Mouse (Mus musculus): ENCODE data around the gene Pdcd4.

The Pdcd4 gene

DNA sequence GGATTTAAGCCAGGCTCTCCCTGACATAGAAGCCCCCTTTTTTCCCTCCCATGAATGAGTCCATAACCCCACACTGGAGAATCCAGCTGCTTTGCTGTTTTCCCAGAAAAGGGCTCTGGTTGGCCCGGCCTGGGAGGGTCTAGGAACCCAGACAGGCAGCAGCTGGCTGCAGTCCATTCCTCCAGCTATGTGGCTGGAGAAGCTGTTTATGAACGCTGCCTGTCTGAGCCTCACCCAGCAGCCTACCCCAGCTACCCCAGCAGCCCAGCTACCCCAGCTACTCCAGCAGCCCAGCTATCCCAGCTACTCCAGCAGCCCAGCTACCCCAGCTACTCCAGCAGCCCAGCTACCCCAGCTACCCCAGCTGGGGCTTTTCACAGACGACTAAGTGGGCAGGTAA, at the start of gene Pdcd4:
Gene Pdcd4, plus strand, starts transcription at position 171 of the 400 bp plus-strand sequence.
- no peak for DNase-seq (ENCODE audit: low read depth, low spot score)

DNA sequence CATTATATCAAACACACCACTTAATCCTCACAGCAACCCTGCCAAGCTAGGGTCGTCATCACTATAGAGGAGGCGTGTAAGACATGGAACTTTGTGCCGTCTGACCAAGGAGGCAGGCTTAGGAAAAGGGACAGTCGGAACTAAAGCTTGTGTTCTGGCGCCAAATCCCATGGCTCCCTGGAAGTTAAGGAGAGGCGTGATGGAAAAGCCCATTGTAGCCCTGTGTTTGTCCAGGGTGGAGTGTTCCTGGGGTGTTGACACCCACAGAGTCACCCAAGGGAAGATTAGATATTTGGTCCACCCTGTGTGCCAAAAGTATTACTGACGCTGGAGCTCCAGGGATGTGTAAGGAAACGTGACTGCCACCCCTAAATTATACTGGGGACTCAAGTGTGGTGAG, 48.1 kb upstream of the Pdcd4 start:
- DNase-seq (ENCODE audit: low read depth, low spot score): no peak

DNA sequence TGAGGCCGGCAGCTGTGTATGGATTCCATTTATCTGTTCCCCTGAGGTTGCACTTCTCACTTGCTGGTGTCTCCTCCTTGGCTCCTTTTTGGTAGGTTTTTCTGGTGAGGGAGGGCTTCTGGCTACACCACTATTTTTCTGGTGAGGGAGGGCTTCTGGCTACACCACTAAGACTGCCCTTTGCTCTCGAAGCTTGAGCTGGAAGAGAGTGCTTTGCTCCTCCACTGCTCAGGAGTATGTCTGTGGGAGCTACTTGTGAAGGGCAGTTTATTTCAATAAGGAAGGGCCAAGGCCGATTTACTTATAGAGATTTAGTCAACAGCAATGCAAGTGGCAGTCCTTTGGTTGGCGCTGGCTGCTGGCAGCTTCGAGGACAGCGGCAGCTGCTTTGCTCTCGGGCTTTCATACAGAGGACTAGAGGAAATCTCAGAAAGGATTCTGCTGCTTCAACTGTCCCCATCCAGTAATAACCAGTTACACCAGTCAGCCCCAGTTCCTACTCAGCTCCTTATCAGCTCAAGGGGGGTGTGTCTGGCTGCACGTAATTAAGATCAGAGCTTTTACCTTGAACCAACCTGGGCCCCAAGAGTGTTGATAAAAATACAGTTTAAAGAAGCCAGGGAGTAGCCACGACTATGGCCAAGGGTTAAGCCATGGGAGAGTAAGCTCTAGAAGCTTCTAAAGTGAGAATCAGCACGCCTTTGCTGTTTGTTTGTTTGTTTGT, 43.6 kb upstream of the Pdcd4 start:
- DNase-seq (ENCODE audit: low read depth, low spot score): no peak

DNA sequence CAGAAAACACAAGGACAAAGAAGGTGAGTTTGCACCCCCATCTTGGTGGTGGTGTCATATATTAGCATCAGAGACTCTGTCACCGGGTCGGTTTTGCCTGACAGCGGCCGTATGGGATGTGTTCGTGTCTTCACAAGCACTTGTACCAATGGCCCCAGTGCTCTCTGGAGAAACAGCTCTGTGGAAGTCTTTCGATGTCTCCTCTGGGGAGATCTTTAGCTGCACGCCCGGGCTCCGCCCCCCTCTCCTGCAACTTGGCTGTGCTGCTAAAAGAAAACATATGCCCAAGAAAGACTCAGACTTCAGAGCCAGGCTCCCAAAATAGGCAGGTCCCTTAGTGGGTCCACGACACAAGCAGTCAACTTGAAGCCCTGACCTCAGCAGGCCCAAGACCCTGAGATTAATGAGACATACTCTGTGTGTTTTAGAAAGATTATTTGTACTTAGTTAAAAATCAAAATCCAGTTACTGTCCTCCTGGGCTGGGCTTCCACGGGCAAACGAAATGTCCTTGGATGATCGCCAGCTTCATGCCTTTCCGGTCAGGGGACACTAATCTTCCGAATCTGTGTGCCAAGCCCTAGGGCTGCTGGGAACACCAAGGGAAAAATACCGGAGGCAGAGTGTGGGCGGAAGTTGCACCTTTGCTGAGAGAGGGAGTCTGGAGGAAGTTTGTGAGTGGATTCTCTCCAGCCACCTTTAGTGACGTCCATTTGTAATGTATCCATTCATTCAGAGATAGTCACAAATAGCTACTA, 41.7 kb upstream of the Pdcd4 start:
- DNase-seq (ENCODE audit: low read depth, low spot score): no peak

DNA sequence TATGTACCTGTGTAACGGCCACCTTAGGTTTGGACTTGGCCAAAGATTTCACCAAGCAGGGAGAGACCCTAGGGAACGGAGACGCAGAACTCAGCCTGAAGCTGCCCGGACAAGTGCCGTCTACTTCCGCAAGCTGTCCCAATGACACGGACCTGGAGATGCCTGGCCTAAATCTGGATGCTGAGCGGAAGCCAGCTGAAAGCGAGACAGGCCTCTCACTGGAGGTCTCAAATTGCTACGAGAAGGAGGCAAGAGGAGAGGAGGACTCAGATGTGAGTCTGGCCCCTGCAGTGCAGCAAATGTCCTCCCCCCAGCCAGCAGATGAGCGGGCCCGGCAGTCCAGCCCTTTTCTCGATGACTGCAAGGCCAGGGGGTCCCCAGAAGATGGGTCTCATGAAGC, 40.7 kb upstream of the Pdcd4 start:
- no peak for DNase-seq (ENCODE audit: low read depth, low spot score)

DNA sequence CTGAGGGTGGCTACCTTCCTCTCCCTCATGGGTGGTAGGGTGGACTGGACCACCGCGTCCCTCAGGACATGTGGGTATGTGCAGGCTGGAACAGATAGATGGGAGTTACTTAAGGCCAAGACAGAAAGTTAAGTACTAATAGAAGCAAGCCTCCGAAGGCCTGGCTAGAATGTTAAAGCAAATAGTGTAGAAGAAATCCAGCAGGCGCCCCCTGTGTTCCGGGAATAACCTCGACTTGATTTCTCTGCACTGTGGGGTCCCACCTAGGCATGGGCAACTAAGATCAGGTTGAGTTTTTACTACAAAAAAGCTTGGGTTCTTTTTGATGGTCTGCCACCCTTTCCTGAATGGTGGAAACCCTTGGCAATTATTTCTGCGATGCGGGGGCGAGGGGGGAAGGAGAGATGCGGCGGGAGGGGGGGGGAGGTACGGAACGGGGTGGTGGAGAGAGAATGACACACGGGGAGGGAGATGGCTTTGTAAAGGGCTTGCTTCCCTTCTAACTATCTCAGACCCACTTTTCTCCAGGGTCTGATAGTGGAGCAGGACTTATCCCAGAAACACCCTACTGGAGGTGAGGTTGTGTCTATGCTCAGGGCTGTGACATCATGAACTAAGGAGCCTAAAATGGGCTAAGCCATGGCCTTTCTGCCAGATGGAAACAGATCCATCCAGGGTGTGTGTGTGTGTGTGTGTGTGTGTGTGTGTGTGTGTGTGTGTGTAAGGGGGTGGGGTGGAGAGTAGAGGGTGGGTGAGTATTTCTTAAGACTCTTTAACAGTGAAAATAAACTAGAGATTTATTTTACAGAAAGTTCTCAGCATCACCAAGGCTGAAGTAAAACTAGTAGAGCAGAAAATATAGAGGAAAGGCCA, 40.0 kb upstream of the Pdcd4 start:
- no peak for DNase-seq (ENCODE audit: low read depth, low spot score)

DNA sequence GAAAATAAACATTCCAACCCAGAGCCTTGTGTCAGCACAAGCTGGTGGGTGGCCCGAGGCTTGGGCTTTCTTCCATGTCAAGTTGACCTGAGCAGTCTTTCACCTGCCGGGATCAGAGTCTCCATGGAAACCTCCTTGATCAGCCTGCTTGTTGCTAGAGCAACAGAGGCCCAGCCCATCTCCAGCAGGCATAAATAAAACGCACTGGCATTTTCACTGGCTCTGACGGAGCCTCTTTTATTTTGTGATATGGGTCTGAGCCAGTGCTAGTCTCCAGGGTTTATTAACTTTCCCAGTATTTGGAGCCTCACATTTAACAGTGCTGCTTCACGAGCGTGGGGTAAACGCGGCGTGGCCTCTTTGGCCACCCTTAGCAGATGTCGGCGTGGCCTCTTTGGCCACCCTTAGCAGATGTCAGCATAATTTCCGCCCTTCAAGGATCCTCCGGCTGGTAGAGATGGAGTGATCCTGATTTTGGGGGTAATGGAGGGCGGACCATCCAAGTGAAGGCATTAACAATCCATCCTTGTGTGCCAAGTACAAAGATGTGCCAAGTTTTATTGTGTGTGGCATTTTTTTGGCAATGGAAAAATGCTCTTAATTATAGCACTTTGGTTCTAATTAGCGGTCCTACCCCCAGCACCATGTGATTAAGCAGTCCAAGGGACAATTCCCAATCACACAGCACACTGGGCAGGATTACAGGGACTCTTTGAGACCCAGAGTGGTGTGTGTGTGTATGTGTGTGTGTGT, 39.2 kb upstream of the Pdcd4 start:
- DNase-seq (ENCODE audit: low read depth, low spot score): peak; percentile 19

DNA sequence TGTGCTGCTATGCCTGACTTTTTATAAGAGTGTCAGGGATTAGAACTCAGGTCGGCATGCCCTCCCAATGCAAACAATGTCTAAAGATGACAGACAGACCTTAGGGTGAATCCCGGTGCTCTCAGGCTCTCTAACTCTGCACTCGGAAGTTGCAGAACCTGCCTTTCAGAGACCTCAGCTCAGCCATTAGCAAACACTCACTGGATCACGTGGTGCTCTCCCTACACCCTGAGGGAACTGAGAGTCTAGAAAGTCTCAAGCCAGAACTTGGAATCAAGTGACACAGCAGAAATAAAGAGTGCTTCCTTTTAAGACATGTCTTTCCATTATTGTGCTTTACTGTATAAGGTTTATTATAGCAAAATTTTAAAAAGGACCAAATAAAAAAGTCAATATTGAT, 37.1 kb upstream of the Pdcd4 start:
- DNase-seq (ENCODE audit: low read depth, low spot score): no peak

DNA sequence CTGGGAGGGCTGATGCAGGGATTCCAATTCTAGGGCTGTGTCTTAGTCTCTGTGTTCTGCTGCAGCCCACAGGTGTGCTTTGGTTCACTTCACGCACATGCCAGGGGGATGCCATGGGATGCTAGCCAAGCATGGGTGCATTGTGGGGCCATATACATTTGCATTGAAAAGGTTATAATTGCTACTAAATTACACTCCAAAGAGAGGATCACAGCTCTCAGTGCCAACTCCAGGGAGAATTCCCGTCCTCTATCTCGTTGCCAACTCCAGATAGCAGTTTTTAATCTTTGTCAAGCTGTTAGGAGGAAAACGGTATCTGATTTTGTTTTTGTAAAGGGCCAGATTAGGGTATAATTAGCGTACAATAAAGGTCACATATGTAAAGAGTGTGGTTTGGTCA, 36.2 kb upstream of the Pdcd4 start:
- no peak for DNase-seq (ENCODE audit: low read depth, low spot score)

DNA sequence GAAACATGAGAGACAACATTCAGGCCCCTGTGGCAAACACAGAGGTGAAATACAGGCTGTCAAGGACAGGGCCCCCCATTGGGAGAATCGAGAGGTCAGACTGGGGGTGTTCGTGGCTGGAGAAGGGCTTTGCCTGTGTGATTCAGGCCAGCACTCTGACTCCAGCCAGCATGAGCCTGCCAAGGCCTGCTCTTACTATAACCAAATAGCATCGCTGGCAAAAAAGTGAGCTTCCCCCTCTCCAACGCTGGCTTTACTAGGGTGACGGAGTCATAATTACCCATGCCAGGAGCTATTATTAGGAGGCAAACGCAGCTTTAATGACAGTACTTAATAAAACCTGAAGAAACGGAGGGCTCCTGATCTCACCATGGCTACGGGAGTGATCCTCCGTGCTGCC, 35.2 kb upstream of the Pdcd4 start:
- DNase-seq (ENCODE audit: low read depth, low spot score): no peak

DNA sequence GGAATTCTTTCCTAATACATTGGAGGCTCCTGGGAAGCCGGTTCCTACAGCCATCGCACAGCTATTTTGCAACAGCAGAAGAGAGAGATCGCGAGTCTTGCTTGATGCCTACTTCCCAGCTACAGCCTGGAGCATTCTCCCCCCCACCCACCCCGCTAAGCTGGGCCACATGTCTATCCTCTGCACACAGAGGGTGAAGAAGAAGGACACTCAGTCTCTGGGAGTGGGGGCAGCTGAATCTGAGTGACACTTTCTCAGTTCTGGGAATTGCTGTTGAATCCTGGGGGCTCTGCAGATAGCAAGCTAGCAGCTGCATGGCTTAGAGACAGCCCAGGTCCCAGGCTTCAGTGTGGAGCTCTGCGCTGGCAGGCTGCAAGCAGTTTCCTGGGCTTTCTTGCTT, 34.1 kb upstream of the Pdcd4 start:
- no peak for DNase-seq (ENCODE audit: low read depth, low spot score)

DNA sequence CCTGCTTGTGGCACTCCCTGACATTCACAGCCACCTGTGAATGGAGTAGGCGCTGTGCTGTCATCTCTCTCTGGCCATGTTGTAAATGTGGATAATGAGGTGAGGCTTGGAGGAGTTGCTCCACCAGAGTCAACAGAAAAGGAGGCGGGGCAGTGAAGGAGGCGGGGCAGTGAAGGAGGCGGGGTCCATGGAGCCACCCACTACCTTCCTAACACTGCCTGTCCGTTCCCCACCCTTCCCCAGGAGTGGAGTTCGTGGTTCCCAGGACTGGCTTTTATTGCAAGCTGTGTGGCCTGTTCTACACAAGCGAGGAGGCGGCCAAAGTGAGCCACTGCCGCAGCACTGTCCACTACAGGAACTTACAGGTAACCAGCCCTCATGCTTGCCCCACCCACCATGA, 32.9 kb upstream of the Pdcd4 start:
- DNase-seq (ENCODE audit: low read depth, low spot score): peak; percentile 24

DNA sequence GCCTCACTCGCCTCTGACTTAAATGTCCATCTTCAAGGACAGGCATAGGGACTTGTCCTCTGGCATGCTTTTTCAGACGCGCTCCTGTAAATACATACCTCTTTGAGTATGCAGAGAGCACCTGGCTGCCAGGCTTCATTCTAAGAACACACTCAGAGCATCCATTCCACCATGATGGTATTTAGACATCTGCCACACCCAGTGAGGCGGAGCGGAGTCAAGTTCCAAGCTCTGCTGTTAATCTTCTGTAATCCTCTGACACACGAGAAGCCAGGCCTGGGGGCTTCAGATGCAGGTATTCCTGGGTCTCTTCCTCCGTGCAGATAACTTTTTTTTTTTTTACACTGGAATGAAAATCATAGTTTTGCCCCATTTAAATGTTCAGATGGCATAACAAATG, 32.4 kb upstream of the Pdcd4 start:
- no peak for DNase-seq (ENCODE audit: low read depth, low spot score)

DNA sequence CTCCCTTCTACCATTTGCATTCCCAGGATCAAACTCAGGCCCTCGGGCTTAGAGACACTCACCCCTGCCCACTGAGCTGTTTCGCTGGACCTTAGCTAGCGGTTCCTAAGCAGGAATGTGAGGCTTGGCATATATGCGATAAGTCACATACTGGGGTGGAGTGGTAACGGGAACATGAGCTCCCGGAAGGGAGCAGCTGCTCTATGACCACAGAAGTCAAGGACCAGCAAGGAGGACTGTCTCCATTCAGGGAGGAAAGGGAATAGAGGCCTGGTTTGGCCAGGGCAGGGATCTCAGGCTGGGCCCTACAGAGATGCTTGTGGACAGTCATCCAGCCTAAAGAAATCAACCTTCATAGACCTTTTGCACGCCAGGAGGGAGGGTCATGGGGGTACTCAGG, 30.7 kb upstream of the Pdcd4 start:
- no peak for DNase-seq (ENCODE audit: low read depth, low spot score)

DNA sequence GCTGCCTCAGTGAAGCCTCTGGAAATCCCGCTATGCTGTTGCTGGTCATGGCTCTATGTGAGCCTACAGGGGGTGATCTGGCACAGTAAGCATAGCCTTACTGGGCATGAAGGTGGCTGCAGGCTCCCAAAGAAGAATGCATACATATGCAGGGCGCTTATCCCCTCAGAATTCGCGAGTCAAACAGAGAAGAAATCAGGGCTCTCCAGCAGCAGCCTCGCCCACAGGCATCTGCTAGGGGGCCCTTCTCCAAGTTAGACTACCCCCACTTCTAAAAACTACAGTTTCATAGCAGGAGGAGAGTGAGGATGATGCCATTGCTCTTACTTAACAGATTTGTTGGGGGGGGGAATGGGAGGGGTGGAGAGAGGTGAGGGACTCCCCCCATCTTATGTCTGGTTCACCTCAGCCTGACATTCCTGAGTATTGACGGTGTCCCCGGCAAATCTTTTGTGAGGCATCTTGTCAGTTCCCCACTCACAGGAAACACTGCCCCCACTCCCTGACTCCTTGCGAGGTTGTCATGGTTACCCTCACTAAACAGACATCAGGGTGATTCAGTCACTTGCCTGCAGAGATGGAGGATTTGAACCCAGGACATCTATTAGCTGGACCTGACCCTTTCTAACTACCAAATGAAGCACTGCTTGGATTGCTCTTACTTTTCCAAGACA, 29.3 kb upstream of the Pdcd4 start:
- no peak for DNase-seq (ENCODE audit: low read depth, low spot score)

DNA sequence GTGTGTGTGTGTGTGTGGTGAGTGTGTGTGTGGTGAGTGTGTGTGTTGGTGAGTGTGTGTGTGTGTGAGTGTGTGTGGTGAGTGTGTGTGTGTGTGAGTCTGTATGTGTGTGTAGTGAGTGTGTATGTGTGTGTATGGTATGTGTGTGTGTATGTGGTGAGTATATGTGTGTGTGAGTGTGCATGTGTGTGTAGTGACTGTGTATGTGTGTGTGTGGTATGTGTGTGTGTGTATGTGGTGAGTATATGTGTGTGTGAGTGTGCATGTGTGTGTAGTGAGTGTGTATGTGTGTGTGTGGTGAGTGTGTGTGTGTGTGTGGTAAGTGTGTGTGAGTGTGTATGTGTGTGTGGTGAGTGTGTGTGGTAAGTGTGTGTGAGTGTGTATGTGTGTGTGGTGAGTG, 24.8 kb upstream of the Pdcd4 start:
- no peak for DNase-seq (ENCODE audit: low read depth, low spot score)

DNA sequence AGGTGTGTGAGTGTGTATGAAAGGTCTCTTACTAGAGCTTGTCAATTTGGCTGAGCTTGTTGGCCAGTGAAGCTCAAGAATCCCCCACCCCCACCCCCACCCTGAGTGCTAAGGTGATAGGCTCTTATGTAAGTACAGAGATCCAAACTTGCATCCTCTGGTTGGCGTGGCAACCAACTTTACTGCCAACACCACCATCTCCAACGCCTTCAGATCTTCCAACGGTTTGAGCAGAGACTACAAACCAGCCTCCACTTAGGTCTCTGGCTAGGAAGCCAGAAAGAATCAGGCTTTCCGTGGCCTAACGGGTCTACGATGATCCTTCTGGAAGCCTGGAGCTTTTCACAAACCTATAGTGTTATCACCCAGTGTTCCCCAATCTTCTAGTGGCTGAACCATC, 23.9 kb upstream of the Pdcd4 start:
- no peak for DNase-seq (ENCODE audit: low read depth, low spot score)

DNA sequence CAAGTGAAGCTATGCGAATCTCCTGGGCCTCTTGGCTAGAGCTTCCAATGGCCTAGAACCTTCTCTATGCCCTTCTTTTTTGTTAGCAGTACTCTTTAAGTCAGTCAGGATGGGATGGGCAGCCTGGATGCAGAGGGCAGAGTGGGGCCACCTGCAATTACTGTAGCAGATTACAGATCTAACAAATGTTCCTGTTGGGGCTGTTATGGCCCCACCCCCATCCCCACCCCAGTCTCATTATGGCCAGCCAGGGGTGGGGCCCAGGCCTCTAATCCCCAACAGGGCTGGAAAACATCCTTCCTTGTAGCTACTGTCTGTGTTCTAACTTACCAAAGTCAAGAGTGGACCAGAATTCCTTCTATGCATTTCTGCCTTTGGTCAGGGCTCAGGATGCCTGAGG, 23.2 kb upstream of the Pdcd4 start:
- no peak for DNase-seq (ENCODE audit: low read depth, low spot score)

DNA sequence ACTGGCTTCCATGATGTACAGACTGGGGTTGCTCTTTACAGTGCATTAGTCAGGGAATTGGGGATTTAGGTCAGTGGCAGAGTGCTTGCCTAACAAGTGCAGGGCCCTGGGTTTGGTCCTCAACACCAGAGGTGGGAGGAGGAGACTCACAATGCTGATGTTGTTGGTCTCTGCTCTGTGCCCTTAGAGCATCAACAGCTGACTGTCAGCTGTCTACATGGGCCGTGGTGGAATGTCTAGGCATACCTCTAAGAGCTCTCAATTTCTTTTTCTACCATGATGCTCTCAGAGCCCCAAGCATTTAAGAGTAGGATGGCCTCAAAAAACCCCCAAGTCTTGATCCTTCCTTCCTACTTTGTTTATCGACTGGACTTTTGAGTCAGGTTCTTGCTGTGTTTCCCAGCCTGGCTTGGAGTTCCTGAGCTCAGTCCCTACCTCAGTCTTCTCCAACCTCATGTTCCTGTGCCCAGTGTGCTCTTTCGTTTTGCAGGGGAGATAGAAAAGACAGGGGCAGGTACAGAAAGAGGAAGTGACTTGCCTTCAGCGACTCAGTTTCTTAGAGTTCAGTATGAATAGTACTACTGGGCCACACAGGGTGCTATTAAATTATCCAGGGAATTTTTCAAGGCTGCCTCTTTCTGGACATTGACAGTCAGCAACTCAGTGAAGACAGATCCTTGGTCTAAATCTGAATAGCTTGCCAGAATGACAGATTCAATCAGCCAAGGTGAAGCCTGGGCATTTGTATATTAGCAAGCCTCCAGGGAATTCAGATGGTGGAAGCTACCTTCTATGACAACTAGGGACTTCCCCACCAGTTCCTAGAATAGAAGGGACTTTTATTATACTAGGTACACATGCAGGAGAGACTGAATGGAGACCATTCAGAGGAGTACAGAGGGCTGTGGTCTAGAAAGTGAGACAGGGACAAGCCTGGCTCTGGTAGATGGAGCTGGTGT, 22.3 kb upstream of the Pdcd4 start:
- DNase-seq (ENCODE audit: low read depth, low spot score): no peak

DNA sequence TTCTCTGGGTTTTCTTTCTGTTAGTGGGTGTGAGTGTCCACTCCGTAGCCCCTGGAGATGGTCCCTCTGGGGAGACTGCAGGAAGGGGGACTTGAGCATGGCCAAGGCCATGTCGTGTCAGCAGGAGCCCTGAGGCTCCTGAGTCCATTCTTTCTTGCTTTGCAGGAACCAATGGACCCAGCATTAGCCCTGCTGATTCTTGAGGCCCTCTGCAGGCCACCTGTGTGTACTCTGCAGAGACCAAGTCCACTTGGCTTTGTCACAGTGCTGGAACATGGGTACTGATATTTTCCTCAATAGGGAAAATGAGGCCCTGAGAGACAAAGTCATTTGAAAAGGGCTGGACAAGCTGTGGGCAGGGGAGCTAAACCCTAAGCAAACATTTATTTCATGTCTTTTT, 21.5 kb upstream of the Pdcd4 start:
- no peak for DNase-seq (ENCODE audit: low read depth, low spot score)
